ENCODE assay signal across 22 mouse cellular contexts in the genomic region with DNA sequence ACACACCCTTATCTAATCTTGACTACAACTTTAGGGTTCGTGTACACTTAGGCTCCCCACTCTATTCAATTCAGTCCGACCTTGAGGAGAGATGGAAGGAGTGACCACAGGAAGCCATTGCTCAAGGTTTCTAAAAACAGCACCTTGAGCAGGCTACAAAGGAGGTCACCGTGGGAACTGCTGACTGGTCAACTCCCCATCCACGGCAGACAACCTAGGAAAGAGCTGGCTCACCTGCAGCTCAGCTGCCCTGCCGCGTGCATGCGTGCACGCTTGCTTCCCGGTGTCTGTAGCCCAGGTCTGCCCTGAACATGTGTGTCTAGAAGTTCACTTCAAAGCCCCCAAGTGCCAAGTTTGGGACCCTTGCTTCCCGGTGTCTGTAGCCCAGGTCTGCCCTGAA. TPM values are rescaled to one million over a fixed set of nuclear protein-coding genes. Genes with fewer than 3 reads are reported as not detected.
DNase-seq lines count a peak whose midpoint lies in the region; ATAC-seq lines count a peak whose summit lies in the region.
"Had no signal": no experiment of that assay in that cellular context is flagged by ENCODE, and none has a peak within 500 bp of the region (broad histone marks: within the 10 kb centered on the region; RNA-seq: fewer than 3 reads in every experiment).

No protein-coding gene starts in this region.

- H3K36me3 ChIP-seq in kidney, embryonic 14.5 days (ENCODE audit: control insufficient read depth, insufficient read depth, low read length): no peaks in the 10 kb centered on the region
- H3K36me3 ChIP-seq: embryonic facial prominence, embryonic 13.5 days; embryonic facial prominence, embryonic 15.5 days; forebrain, embryonic 12.5 days had no signal

- 82% methylated on average over 10 of the region's 10 CpGs for WGBS in kidney, embryonic 14.5 days

- no peaks in the 10 kb centered on the region for H3K27me3 ChIP-seq in kidney, embryonic 14.5 days (ENCODE audit: control insufficient read depth, insufficient read depth, low read length)
- H3K27me3 ChIP-seq: embryonic facial prominence, embryonic 13.5 days; embryonic facial prominence, embryonic 15.5 days; forebrain, embryonic 12.5 days had no signal

- ATAC-seq in kidney, embryonic 14.5 days (ENCODE audit: low FRiP score, low TSS enrichment): no peak
- ATAC-seq: forebrain, embryonic 14.5 days; forebrain, embryonic 16.5 days had no signal

- peaks cover 27% of the 10 kb centered on the region for H3K4me1 ChIP-seq in kidney, embryonic 14.5 days (ENCODE audit: control insufficient read depth, insufficient read depth, low read length)
- H3K4me1 ChIP-seq: embryonic facial prominence, embryonic 15.5 days had no signal

- H3K4me3 ChIP-seq in kidney, embryonic 14.5 days (ENCODE audit: low read length): no peak overlapping the region
- H3K4me3 ChIP-seq: embryonic facial prominence, embryonic 13.5 days; embryonic facial prominence, embryonic 15.5 days; erythroblast, embryonic 14.5 days; forebrain, embryonic 10.5 days; forebrain, embryonic 12.5 days had no signal

- H3K9me3 ChIP-seq in kidney, embryonic 14.5 days (ENCODE audit: control insufficient read depth, low read length): no peaks in the 10 kb centered on the region
- H3K9me3 ChIP-seq: embryonic facial prominence, embryonic 13.5 days; embryonic facial prominence, embryonic 15.5 days; forebrain, embryonic 10.5 days; forebrain, embryonic 12.5 days had no signal

- DNase-seq in kidney, adult 11 months: peak; percentile 51
- DNase-seq in kidney, postnatal 4 days: no peak
- DNase-seq in kidney, adult 9 months: peak; percentile 52
- DNase-seq in 416B (ENCODE audit: low read depth): peak; percentile 48
- DNase-seq: adrenal gland, adult 2 months; adrenal gland, postnatal 10 days; adrenal gland, postnatal 25 days; cerebellum, adult 11 months; cerebellum, adult 18-20 months; cerebellum, adult 8-10 months; cerebellum, adult 9-11 months; cerebellum, postnatal 14 days; cerebellum, postnatal 36 days; embryo, embryonic 11 days had no signal

- no peak overlapping the region for H3K27ac ChIP-seq in kidney, embryonic 14.5 days (ENCODE audit: low read depth, low read length)
- H3K27ac ChIP-seq: embryonic facial prominence, embryonic 13.5 days; embryonic facial prominence, embryonic 15.5 days; forebrain, embryonic 12.5 days had no signal

- no peak overlapping the region for H3K4me2 ChIP-seq in kidney, embryonic 14.5 days (replicated peaks; ENCODE audit: low read depth, low read length)
- H3K4me2 ChIP-seq: embryonic facial prominence, embryonic 13.5 days; embryonic facial prominence, embryonic 15.5 days; forebrain, embryonic 12.5 days had no signal

- no peak overlapping the region for H3K9ac ChIP-seq in kidney, embryonic 14.5 days (ENCODE audit: low read depth, low read length)
- H3K9ac ChIP-seq: embryonic facial prominence, embryonic 13.5 days; embryonic facial prominence, embryonic 15.5 days; forebrain, embryonic 12.5 days had no signal

RNA-seq across cellular contexts. Expression of a gene that starts 19.3 kb away (rescaled TPM):
- polyA plus RNA-seq in kidney, embryonic 14.5 days (2014; fragmentation: Nextera tagmentation; extraction: Ambion mirVana): 11.2 and 13.7 TPM in 2 replicates

RNA-seq across cellular contexts. Expression of a gene that starts 24.0 kb away (rescaled TPM):
- 4.7 and 12.2 TPM in 2 replicates for polyA plus RNA-seq in kidney, embryonic 14.5 days (2014; fragmentation: Nextera tagmentation; extraction: Ambion mirVana)

Comparison
In these comparisons a context has a peak if more than half of its experiments do, and no peak if none do; other contexts are left out.
1. DNase-seq: peak in kidney, adult 11 months (single experiment), kidney, adult 9 months (single experiment) and 416B (single experiment); none in kidney, postnatal 4 days (0 of 2).